ENCODE assay signal across 8 mouse cellular contexts in the genomic region with DNA sequence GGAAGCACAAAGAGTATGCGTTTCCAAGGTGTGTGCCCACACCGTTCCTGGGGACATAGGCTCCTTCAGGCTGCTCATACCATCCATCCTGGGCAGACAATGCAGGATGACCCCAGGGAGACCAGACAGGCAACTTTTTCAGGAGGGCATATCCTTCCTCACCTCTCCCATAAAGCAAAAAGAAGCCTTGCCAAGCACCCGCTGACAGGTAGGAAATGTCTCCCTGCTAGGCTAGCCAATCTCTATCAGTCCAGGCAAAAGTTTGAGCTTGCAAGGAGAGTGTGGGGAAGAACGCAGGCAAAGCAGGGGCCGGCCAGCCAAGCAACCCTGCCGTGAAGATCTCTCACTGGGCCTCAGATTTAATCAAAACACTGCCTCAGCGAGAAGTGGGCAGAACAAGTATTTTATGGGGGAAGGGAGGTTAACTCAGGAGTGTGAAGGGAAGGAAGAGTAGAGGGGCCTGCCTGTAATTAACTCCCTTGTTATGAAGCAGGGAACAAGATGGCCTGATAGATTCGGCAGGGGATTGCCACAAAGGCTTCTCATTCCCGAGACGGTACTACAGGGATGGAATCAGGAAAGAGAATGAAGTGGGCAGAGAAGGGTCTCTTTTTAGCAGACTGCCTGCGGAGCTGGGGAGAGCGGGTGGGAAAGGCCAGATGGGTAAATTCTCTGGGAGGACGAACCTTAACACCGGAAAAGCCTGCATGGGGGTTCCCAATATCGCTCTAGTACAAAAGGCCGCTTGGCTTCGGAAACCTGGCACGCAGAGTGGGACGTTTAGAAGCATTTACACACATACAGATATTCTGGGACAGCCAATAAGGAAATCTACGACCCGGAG. TPM values are rescaled to one million over a fixed set of nuclear protein-coding genes. Genes with fewer than 3 reads are reported as not detected.
DNase-seq lines count a peak whose midpoint lies in the region; ATAC-seq lines count a peak whose summit lies in the region.

No protein-coding gene starts in this region.

- peak overlapping the region; percentile 84 for H3K4me3 ChIP-seq in embryonic facial prominence, embryonic 14.5 days (ENCODE audit: low read depth, low read length)
- H3K4me3 ChIP-seq in intestine, embryonic 15.5 days (replicated peaks) = peak overlapping the region; percentile 71
- H3K4me3 ChIP-seq in midbrain, embryonic 10.5 days = peak overlapping the region; percentile 80

- peaks cover 36% of the 10 kb centered on the region for H3K4me1 ChIP-seq in embryonic facial prominence, embryonic 14.5 days (ENCODE audit: control insufficient read depth, insufficient read depth, low read length)
- H3K4me1 ChIP-seq in intestine, embryonic 15.5 days (replicated peaks) = peaks cover 31% of the 10 kb centered on the region
- H3K4me1 ChIP-seq in midbrain, embryonic 10.5 days = peaks cover 61% of the 10 kb centered on the region

- ATAC-seq in embryonic facial prominence, embryonic 14.5 days (ENCODE audit: low read depth) = no peak
- ATAC-seq in intestine, embryonic 15.5 days = no peak

- H3K9ac ChIP-seq in embryonic facial prominence, embryonic 14.5 days (ENCODE audit: low read depth, low read length) = peak overlapping the region; percentile 87
- peak overlapping the region; percentile 92 for H3K9ac ChIP-seq in intestine, embryonic 15.5 days

- 0 out of 2 replicates have a peak, but pooled peaks cover 8% of the 10 kb centered on the region for H3K36me3 ChIP-seq in embryonic facial prominence, embryonic 14.5 days (ENCODE audit: control insufficient read depth, insufficient read depth, low read length)
- H3K36me3 ChIP-seq in intestine, embryonic 15.5 days = 0 out of 2 replicates have a peak, but pooled peaks cover 4% of the 10 kb centered on the region
- H3K36me3 ChIP-seq in midbrain, embryonic 10.5 days = 0 out of 2 replicates have a peak, but pooled peaks cover 5% of the 10 kb centered on the region

- no peaks in the 10 kb centered on the region for H3K9me3 ChIP-seq in embryonic facial prominence, embryonic 14.5 days (ENCODE audit: control insufficient read depth, low read length)
- H3K9me3 ChIP-seq in intestine, embryonic 15.5 days = no peaks in the 10 kb centered on the region
- H3K9me3 ChIP-seq in midbrain, embryonic 10.5 days (replicated peaks) = no peaks in the 10 kb centered on the region

- WGBS in embryonic facial prominence, embryonic 14.5 days = 4% methylated on average over 21 of the region's 21 CpGs
- 4% methylated on average over 21 of the region's 21 CpGs for WGBS in intestine, embryonic 15.5 days
- 2% methylated on average over 21 of the region's 21 CpGs for WGBS in midbrain, embryonic 10.5 days

- H3K4me2 ChIP-seq in embryonic facial prominence, embryonic 14.5 days (ENCODE audit: low read depth, low read length) = peak overlapping the region; percentile 94
- peak overlapping the region; percentile 98 for H3K4me2 ChIP-seq in intestine, embryonic 15.5 days (replicated peaks)

- no peaks in the 10 kb centered on the region for H3K27me3 ChIP-seq in embryonic facial prominence, embryonic 14.5 days (replicated peaks; ENCODE audit: control insufficient read depth, insufficient read depth, low read length)
- H3K27me3 ChIP-seq in intestine, embryonic 15.5 days (replicated peaks) = no peaks in the 10 kb centered on the region
- H3K27me3 ChIP-seq in midbrain, embryonic 10.5 days (ENCODE audit: low read depth, poor library complexity, severe bottlenecking) = peaks cover 42% of the 10 kb centered on the region

- no peak overlapping the region for H3K27ac ChIP-seq in embryonic facial prominence, embryonic 14.5 days (replicated peaks; ENCODE audit: low read depth, low read length)
- H3K27ac ChIP-seq in intestine, embryonic 15.5 days = peak overlapping the region; percentile 93; the same call in 1 of the 2 replicates
- peak overlapping the region; percentile 89 for H3K27ac ChIP-seq in midbrain, embryonic 10.5 days (replicated peaks)

- peak; percentile 52 for DNase-seq in embryo, embryonic 10.5 days (ENCODE audit: low spot score)
- DNase-seq in embryo, embryonic 11 days = no peak
- no peak for DNase-seq in embryonic facial prominence, embryonic 14.5 days (ENCODE audit: low spot score)
- DNase-seq in midbrain, embryonic 10.5 days (ENCODE audit: low spot score) = peak; percentile 37
- DNase-seq in c-Kit-positive CD71-positive TER-119-positive erythroid progenitor cells, embryonic 14.5 days (ENCODE audit: low spot score) = no peak
- no peak for DNase-seq in layer of hippocampus, adult 11-12 months (ENCODE audit: low spot score)
- no peak for DNase-seq in embryo, embryonic 9.5 days (ENCODE audit: extremely low spot score)

RNA-seq across cellular contexts. Expression of a gene that starts 3.7 kb away (rescaled TPM):
- polyA plus RNA-seq in embryonic facial prominence, embryonic 14.5 days (2014; fragmentation: Nextera tagmentation; extraction: Ambion mirVana) = 9.7 and 11.3 TPM in 2 replicates
- 4.0 and 4.8 TPM in 2 replicates for polyA plus RNA-seq in intestine, embryonic 15.5 days (2015; fragmentation: Nextera tagmentation; extraction: Ambion mirVana)
- 1.2 and 2.5 TPM in 2 replicates for polyA plus RNA-seq in midbrain, embryonic 10.5 days (2016; fragmentation: Nextera tagmentation; extraction: Ambion mirVana)

Comparison
In these comparisons a context has a peak if more than half of its experiments do, and no peak if none do; other contexts are left out.
1. DNase-seq: peak in embryo, embryonic 10.5 days (single experiment) and midbrain, embryonic 10.5 days (single experiment); none in embryo, embryonic 11 days (single experiment), embryonic facial prominence, embryonic 14.5 days (single experiment), c-Kit-positive CD71-positive TER-119-positive erythroid progenitor cells, embryonic 14.5 days (single experiment), layer of hippocampus, adult 11-12 months (single experiment) and embryo, embryonic 9.5 days (single experiment).
2. Peak in every context shown above with its lines, with median percentiles within 50 percentile points of each other: H3K4me3 ChIP-seq.